Mouse (Mus musculus): ENCODE measurements at regions not wholly inside any gene's neighbourhood (a gene's known extent, or its start where the extent isn't known, plus 50 kb on each side); places are given as distances from the start of the nearest gene placed in this dataset.

GRCm38 (mm10) chr5:83091483-83091882 is 263.5 kb downstream of the Tecrl start:
- no peak for DNase-seq

DNA sequence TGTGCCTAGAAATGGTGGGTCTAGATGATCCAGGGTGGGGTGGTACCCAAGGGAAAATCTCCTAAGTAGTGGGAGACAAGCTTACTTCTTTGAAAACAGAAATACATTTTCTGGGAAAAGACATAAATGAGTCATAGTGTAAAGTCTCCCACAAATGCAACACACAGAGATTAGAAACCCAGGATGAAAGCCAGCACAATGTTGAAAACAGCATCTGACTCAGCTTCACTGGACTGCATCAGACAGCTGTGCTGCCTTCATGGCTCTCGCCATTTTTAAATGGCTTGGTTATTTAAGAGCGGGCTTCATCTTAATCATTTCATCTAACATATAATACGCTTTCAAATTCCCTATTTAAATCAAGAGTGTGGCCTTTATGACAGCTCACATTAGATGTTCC is 300.2 kb downstream of the Tecrl start:
- DNase-seq: no peak

DNA sequence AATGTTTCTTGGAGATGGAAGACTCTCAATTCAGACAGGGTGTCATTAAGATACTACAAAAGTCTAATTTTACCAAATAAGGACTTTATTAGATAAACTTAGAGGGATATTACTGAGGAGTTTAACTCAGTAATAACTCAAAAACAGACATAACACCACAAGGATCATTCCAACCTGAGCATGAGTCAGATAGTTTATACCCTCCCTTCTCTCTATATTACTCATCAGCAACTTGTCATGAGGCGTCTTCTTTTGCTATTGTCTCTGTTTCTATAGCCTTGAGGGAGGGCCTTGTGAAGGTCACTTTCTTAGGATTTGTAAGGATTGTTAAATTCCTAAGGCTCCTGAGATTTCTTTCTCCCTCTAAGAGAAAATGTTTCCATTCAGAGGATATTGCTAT is 307.8 kb downstream of the Tecrl start:
- no peak for DNase-seq

DNA sequence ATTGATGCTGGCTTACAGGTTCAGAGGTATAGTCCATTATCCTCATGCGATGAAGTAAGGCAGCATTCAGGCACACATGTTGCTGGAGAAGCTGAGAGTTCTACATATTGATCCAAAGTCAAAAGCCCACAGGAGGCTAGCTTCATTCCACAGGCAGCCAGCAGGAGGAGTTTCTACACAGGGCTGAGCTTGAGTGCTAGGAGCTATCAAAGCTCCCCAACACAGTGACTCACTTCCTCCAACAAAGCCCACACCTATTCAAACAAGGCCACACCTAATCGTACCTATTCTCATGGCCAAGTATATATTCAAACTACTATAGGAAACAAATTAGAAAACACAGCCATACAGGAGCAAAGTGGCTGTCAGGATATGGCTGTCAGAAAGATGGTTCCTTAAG is 325.3 kb downstream of the Tecrl start:
- no peak for DNase-seq

DNA sequence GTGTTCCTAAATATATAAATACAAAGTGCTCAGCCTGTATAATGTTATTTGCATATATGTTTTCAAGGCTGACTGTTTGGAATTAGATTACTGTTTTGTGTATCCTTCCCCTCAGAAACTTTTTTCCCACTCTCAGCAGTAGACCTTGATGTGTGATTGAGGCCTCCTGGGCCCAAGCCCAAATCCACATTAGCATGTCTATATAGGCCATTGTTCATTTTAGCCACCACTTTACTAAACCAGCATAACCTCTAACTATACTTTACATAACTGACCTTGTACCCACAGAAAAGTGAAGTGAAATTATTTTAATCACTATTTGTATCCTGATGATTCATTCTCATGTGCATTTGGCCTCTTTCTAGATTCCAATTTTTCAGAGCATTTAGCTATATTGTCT is 349.0 kb downstream of the Tecrl start:
- DNase-seq: no peak

DNA sequence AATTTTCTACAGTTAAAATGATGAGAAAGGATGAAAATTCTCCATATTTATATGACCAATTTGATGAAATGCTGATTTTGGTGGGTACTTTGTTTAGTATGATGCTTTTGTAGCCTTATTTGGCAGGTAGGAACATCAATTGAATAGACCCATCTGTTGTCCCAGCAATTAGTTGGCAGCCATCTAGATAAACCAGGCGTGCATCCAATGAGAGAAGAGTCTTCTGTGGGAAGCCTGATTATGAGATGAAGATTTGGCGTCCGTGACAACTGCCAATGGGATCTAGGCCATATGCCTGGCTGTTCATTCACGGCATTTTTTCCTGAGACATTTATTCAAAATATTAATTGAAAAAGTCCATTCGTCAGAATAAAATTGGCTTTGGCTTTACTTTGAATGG is 365.9 kb downstream of the Tecrl start:
- DNase-seq: no peak

GRCm38 (mm10) chr5:82969315-82969714 is 385.7 kb downstream of the Tecrl start:
- no peak for DNase-seq

DNA sequence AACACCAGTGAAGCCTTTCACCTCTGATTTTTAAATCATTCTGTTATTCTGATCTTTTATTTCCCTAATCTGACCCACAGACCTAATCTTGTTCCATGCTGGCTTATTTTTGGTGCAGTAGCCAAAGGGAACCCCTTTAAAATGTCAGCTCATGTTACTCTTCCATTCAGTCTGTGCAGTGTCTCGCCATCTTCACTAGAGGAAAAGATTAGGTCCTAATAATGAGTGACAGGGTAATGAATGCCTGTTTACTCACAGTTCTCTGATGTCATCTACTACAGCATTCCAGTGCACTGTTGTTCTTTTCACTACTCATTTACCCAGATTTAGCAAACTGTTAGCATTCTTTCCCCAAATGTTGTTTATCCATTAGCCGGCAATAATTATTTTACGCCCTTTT is 388.2 kb downstream of the Tecrl start:
- no peak for DNase-seq

DNA sequence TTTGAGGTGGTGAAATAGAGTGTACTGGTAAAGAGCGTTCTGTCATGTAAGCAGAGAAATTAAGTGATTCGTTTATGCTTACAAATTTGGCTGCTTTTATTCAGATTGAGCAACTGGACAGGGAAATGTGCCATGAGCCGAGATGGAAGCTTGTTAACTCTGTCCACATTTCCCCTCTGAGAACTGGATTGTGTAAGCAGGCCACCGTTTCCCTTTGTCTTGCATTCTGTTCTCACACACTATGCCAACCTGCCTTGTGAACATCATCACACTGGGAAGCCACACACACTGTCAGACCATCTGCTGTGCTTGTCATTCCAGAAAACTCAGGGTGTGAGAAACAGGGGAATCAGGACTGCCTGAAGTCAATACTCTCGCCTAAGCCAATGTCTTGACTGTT is 388.8 kb downstream of the Tecrl start:
- peak; percentile 16 for DNase-seq

DNA sequence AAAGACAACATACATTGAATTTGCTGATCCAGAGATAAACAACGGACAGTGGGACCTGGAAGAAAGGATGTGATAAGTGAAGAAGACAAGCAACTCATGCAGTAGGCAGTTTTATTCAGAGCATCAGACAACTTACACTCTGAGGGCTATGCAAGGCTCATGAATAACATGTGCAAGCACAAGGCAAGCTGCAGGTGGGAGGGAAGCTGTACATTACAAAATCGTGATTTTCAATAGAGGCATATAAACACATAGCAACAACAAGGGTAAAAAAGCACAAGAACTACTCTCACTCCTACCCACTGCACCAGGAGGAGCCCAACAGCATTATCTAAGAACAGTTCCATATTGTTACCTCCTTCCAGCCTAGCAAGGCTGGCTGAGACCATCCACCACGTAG is 390.5 kb downstream of the Tecrl start:
- DNase-seq: no peak

DNA sequence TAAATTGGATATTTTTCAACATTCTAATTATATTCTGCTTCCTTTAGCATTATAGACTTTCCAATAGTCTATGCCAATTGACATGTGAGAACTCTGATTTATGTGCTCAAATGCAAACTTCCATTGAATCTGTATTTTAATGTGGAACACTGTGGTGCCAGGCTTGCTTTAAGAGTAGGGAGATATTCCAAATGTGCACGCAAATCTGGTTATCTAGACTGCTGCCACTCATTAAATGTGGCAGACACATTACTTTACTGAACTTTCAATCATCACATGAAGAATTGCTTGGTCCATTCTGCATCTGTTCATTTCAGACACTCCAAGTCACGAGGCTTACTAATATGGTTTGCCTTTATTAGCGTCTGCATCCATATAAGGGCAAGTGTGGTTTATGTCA is 399.0 kb downstream of the Tecrl start:
- no peak for DNase-seq

DNA sequence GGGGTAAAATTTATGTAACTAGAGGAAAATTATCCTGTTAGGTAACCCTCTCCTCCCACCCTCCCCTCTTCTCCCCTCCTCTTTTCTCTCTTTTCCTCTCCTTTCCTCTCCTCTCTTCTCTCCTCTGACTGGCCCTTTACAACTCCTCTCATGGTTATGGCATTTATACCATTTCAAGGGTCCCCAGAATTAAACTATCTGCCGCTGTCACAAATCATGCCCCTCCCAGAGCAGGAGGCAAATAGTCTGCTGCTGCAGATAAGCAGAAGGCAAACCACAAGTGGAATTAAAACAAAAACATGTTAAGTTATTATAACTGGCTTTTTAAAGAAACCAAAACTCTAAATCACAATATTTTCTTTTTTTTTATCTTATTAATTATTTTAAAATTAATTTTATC is 407.9 kb downstream of the Tecrl start:
- DNase-seq: no peak

GRCm38 (mm10) chr5:82939786-82940185 is 415.2 kb downstream of the Tecrl start:
- no peak for DNase-seq

DNA sequence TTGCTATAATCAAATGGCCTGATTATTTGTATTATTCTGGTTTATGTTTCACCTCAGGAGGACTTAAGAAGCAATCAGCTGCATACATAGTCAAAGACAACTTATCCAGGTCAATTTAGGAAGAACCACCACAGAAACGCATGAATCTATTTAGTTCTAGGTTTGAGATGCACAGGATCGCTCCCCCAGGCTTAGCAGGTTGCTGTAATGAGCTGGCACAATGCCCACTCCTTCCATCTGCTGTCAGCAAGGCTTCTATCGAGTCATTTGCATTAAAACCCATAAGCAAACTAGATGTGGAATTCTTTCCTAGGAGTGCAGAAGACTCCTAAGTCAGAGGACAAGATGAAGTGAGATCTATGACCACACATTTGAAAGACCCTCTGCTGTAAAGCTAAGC is 455.6 kb downstream of the Tecrl start:
- no peak for DNase-seq

DNA sequence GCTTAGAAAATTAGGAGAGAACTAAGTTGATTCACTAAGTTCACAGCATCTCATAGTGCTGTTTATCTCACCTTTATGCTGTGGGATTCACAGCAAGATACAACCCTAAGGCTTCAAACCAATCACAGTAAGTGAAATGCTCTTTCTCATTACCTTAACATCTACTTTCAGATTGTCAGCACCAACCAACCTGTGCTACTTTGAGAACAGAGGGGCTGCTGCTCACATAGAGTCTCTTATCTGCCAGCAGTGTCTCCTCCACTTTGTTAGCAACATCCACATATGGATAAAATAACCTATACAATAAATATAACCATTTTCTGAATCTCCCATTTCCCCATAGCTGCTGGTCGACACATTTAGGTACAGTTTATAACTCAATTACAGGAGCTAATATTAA is 456.1 kb downstream of the Tecrl start:
- no peak for DNase-seq

GRCm38 (mm10) chr5:82898389-82898788 is 456.6 kb downstream of the Tecrl start:
- DNase-seq: no peak

- DNase-seq: no peak
Observed at GRCm38 (mm10) chr5:82869264-82869663, 485.7 kb downstream of the Tecrl start.

DNA sequence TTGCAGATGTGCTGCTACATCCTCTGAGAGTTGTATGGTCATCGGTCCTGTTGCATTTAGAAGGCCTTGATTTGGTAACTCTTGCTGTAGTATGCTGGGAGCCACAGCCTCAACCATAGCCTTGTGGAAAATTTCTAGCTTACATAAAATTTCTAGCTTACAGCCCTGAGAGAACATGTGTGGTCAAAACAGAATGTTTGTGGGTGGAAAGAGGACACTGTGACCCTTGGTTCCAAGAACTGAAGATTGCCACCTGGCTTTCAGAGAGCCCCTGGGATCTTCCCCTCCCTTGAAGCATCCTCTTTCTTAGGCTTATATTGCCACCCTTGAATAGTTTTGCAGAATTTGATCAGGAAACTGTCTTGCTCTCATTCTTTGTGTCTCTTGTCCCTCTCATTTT is 490.6 kb downstream of the Tecrl start:
- DNase-seq: no peak

DNA sequence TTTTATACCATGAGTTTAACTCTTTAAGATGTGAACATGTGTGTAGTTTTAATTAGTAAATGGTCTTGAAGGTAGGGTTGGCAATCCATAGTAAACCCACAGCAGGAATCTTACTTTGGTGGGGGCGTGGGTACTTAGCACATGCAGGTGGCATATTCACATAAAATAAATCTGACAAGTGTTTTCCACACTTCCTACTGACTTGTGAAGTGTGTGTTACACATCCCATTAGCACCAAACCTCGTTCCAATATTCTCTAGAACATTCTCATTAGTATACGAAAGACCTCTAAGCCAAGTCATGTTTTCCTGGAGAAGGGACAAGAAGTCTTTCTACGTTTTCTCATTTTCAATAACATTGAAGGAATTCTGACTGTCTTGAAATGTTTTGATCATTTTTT is 529.7 kb downstream of the Tecrl start:
- DNase-seq: no peak

DNA sequence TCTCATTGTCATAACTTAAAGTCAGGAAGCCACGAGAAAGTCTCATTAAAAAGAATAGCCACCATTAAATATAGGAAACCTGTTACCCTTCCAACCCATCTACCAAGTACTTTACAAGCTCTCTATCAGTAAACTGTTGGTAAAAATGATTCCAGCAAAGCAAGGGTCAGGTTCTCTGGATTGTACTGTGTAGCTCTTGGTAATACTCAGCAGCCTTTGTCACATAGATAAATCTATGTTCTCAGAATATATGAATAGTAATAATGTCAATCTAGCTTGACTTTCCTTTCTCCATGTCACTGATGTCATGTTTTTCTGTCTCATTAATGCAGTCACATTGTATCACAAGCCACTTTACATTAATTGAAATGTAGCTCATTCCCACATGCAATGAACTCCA is 561.8 kb downstream of the Tecrl start:
- DNase-seq: no peak

Small RNA genes in the stretch of these regions (microRNA-seq; reads per million reads assigned to microRNA genes)
- gene Mir1187: 0 reads per million in 2 experiments

All from adrenal gland, adult 2 months (tissue).